9 mouse cellular contexts compared by ENCODE assay signal in the genomic region with DNA sequence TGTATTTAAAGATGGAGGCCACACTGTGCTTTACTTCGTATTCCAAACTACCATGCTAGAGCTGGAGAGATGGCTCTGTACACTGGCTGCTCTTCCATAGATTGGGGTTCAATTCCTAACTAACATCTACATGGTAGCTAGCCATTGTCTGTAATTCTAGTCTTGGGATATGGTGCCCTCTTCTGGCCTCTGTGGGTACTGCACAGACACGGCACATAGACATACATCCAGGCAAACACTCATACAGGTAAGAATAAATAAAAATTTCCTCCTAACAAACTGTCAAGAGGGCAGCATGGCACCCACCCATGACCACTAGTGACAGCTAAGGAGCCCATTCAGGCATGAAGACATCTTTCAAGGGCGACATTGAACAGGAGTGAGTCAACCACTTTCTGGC. TPM values are rescaled to one million over a fixed set of nuclear protein-coding genes. Genes with fewer than 3 reads are reported as not detected.
DNase-seq lines count a peak whose midpoint lies in the region; ATAC-seq and TF ChIP-seq lines count a peak whose summit lies in the region.
"Had no signal": no experiment of that assay in that cellular context is flagged by ENCODE, and none has a peak within 500 bp of the region (broad histone marks: within the 10 kb centered on the region; RNA-seq: fewer than 3 reads in every experiment).

No protein-coding gene starts in this region.

- H3K9me3 ChIP-seq in hindbrain, embryonic 10.5 days: no peaks in the 10 kb centered on the region
- no peaks in the 10 kb centered on the region for H3K9me3 ChIP-seq in lung, embryonic 14.5 days (ENCODE audit: low read depth, low read length)
- H3K9me3 ChIP-seq: heart, embryonic 15.5 days had no signal

- no peak overlapping the region for H3K9ac ChIP-seq in lung, embryonic 14.5 days
- H3K9ac ChIP-seq: heart, embryonic 15.5 days had no signal

- peak; percentile 97 for TF ChIP-seq CTCF in layer of hippocampus, adult 2 months (conservative IDR thresholded peaks at IDR 0.05)
- TF ChIP-seq CTCF in lung, embryonic 14.5 days (IDR thresholded peaks at IDR 0.05; ENCODE audit: low read depth): peak; percentile 94

- H3K27ac ChIP-seq in hindbrain, embryonic 10.5 days: no peak overlapping the region
- no peak overlapping the region for H3K27ac ChIP-seq in layer of hippocampus, adult 2 months
- H3K27ac ChIP-seq in lung, embryonic 14.5 days (ENCODE audit: low read depth): no peak overlapping the region
- H3K27ac ChIP-seq: heart, embryonic 15.5 days had no signal

- no peak overlapping the region for H3K4me3 ChIP-seq in hindbrain, embryonic 10.5 days
- no peak overlapping the region for H3K4me3 ChIP-seq in layer of hippocampus, adult 2 months
- H3K4me3 ChIP-seq in lung, embryonic 14.5 days (ENCODE audit: low read depth, low read length): no peak overlapping the region
- H3K4me3 ChIP-seq: heart, embryonic 15.5 days had no signal

- H3K4me1 ChIP-seq in hindbrain, embryonic 10.5 days (replicated peaks): no peaks in the 10 kb centered on the region
- H3K4me1 ChIP-seq in lung, embryonic 14.5 days (ENCODE audit: insufficient read depth): no peaks in the 10 kb centered on the region
- H3K4me1 ChIP-seq: heart, embryonic 15.5 days had no signal

- H3K36me3 ChIP-seq in hindbrain, embryonic 10.5 days: peaks cover 92% of the 10 kb centered on the region
- H3K36me3 ChIP-seq in lung, embryonic 14.5 days (ENCODE audit: insufficient read depth): peaks cover 69% of the 10 kb centered on the region

- H3K4me2 ChIP-seq in lung, embryonic 14.5 days: no peak overlapping the region
- H3K4me2 ChIP-seq: heart, embryonic 15.5 days had no signal

- 21% methylated on average over 3 of the region's 3 CpGs for WGBS in hindbrain, embryonic 10.5 days
- 17% methylated on average over 3 of the region's 3 CpGs for WGBS in lung, embryonic 14.5 days

- no peaks in the 10 kb centered on the region for H3K27me3 ChIP-seq in hindbrain, embryonic 10.5 days (ENCODE audit: insufficient read depth, poor library complexity, severe bottlenecking)
- H3K27me3 ChIP-seq in lung, embryonic 14.5 days (ENCODE audit: insufficient read depth, low read length): no peaks in the 10 kb centered on the region
- H3K27me3 ChIP-seq: heart, embryonic 15.5 days had no signal

- peak; percentile 71 for ATAC-seq in erythroblast, adult 5-6 weeks (replicated peaks; ENCODE audit: low FRiP score, poor library complexity, severe bottlenecking)
- ATAC-seq in lung, embryonic 14.5 days (ENCODE audit: insufficient read depth): peak; percentile 65; the same call in 1 of the 2 replicates

- peak; percentile 76 for DNase-seq in ES-CJ7 (ENCODE audit: low read depth, low spot score)
- DNase-seq in brain, adult 2 months (ENCODE audit: low read depth, low spot score): peak; percentile 85
- peak; percentile 79 for DNase-seq in hindbrain, embryonic 10.5 days (ENCODE audit: low spot score)
- DNase-seq in layer of hippocampus, adult 2 months (ENCODE audit: low spot score in 2 of 2): peak; percentile 70 to 92
- DNase-seq in lung, embryonic 14.5 days: peak; percentile 88
- DNase-seq in ovary, postnatal 14 days (ENCODE audit: low spot score): peak; percentile 80
- peak; percentile 54 to 72 for DNase-seq in thymus, postnatal 36 days

RNA-seq across cellular contexts. Expression of a gene that starts 12.0 kb away (rescaled TPM):
- total RNA-seq in erythroblast, adult 5-6 weeks (2015; ENCODE audit: low replicate concordance): not detected in 2 replicates
- total RNA-seq in erythroblast, adult 5-6 weeks (2017; ENCODE audit: low replicate concordance): not detected in 2 replicates
- polyA plus RNA-seq in hindbrain, embryonic 10.5 days (2016; fragmentation: Nextera tagmentation; extraction: Ambion mirVana): 2.5 and 3.3 TPM in 2 replicates
- 10 to 100 TPM; 18.4 to 20.3 TPM for total RNA-seq in layer of hippocampus, adult 2 months (2021)
- 3.4 and 4.3 TPM in 2 replicates for polyA plus RNA-seq in lung, embryonic 14.5 days (2014; fragmentation: Nextera tagmentation; extraction: Ambion mirVana)

RNA-seq across cellular contexts. Expression of a gene that starts 13.6 kb away (rescaled TPM):
- total RNA-seq in erythroblast, adult 5-6 weeks (2015; ENCODE audit: low replicate concordance): 12.7 and 53.8 TPM in 2 replicates
- 5.3 and 13.7 TPM in 2 replicates for total RNA-seq in erythroblast, adult 5-6 weeks (2017; ENCODE audit: low replicate concordance)
- 39.0 and 41.3 TPM in 2 replicates for polyA plus RNA-seq in hindbrain, embryonic 10.5 days (2016; fragmentation: Nextera tagmentation; extraction: Ambion mirVana)
- total RNA-seq in layer of hippocampus, adult 2 months (2021): 10 to 100 TPM; 23.8 to 28.6 TPM
- 32.6 and 41.4 TPM in 2 replicates for polyA plus RNA-seq in lung, embryonic 14.5 days (2014; fragmentation: Nextera tagmentation; extraction: Ambion mirVana)

RNA-seq across cellular contexts. Expression of a gene that starts 27.4 kb away (rescaled TPM):
- 16.1 and 19.2 TPM in 2 replicates for total RNA-seq in erythroblast, adult 5-6 weeks (2015; ENCODE audit: low replicate concordance)
- 34.8 and 68.4 TPM in 2 replicates for total RNA-seq in erythroblast, adult 5-6 weeks (2017; ENCODE audit: low replicate concordance)
- polyA plus RNA-seq in hindbrain, embryonic 10.5 days (2016; fragmentation: Nextera tagmentation; extraction: Ambion mirVana): 548 and 688 TPM in 2 replicates
- total RNA-seq in layer of hippocampus, adult 2 months (2021): 100 to 1,000 TPM; 105 to 115 TPM
- polyA plus RNA-seq in lung, embryonic 14.5 days (2014; fragmentation: Nextera tagmentation; extraction: Ambion mirVana): 434 and 450 TPM in 2 replicates

RNA-seq across cellular contexts. Expression of a gene that starts 35.8 kb away (rescaled TPM):
- total RNA-seq in erythroblast, adult 5-6 weeks (2015; ENCODE audit: low replicate concordance): not detected in 2 replicates
- total RNA-seq in erythroblast, adult 5-6 weeks (2017; ENCODE audit: low replicate concordance): not detected in 2 replicates
- polyA plus RNA-seq in hindbrain, embryonic 10.5 days (2016; fragmentation: Nextera tagmentation; extraction: Ambion mirVana): not detected in 2 replicates
- not detected for total RNA-seq in layer of hippocampus, adult 2 months (2021)
- not detected in 2 replicates for polyA plus RNA-seq in lung, embryonic 14.5 days (2014; fragmentation: Nextera tagmentation; extraction: Ambion mirVana)
- polyA plus RNA-seq: heart, embryonic 15.5 days had no signal

RNA-seq across cellular contexts. Expression of a gene that starts 35.9 kb away (rescaled TPM):
- total RNA-seq in erythroblast, adult 5-6 weeks (2015; ENCODE audit: low replicate concordance): not detected in 2 replicates
- not detected in 2 replicates for total RNA-seq in erythroblast, adult 5-6 weeks (2017; ENCODE audit: low replicate concordance)
- polyA plus RNA-seq in hindbrain, embryonic 10.5 days (2016; fragmentation: Nextera tagmentation; extraction: Ambion mirVana): 0.62 and 0.86 TPM in 2 replicates
- 1 to 10 TPM; 1.3 to 1.5 TPM for total RNA-seq in layer of hippocampus, adult 2 months (2021)
- polyA plus RNA-seq in lung, embryonic 14.5 days (2014; fragmentation: Nextera tagmentation; extraction: Ambion mirVana): 0.21 and 0.35 TPM in 2 replicates

Comparison
In these comparisons a context has a peak if more than half of its experiments do, and no peak if none do; other contexts are left out.
1. RNA of a gene that starts 12.0 kb away (total RNA-seq): 18.4 to 20.3 TPM in layer of hippocampus, adult 2 months; not detected in erythroblast, adult 5-6 weeks; every median in the first group is over 10 times any median in the second.
2. Peak in every context shown above with its lines, with median percentiles within 50 percentile points of each other: DNase-seq.